Mouse (Mus musculus) adrenal gland, postnatal 14 days (tissue): ENCODE results near the gene Ift81. TPM values are rescaled to one million over a fixed set of nuclear protein-coding genes. Genes with fewer than 3 reads are reported as not detected.

Experiments
- DNase-seq: peaks from one replicate; pipeline ENCODE4 v3.0.0; 2021; ENCODE audit warnings: mixed read lengths
- total RNA-seq: library from RNA; stranded (reverse); gene quantifications from 2 replicates; pipeline ENCODE4 v1.2.3, GENCODE M21; 2021

Gene Ift81
- total RNA-seq, 1 experiment from 2014 or later, result 18.0 TPM

- no peak for DNase-seq
Measured at GRCm38 (mm10) chr5:122514127-122514521, 100.2 kb downstream of the Ift81 start.

- DNase-seq, result no peak
Measured at GRCm38 (mm10) chr5:122513421-122514126, 100.7 kb downstream of the Ift81 start.

GRCm38 (mm10) chr5:122512011-122512410 is 102.3 kb downstream of the Ift81 start:
- DNase-seq, result no peak

- DNase-seq, result no peak
Measured at GRCm38 (mm10) chr5:122511405-122511804, 102.9 kb downstream of the Ift81 start.

- no peak for DNase-seq
Measured at GRCm38 (mm10) chr5:122510651-122511157, 103.6 kb downstream of the Ift81 start.

- no peak for DNase-seq
Measured at GRCm38 (mm10) chr5:122509608-122510007, 104.7 kb downstream of the Ift81 start.

GRCm38 (mm10) chr5:122508861-122509306 is 105.4 kb downstream of the Ift81 start:
- DNase-seq, result no peak

- no peak for DNase-seq
Measured at GRCm38 (mm10) chr5:122507396-122507795, 106.9 kb downstream of the Ift81 start.

GRCm38 (mm10) chr5:122506462-122506861 is 107.9 kb downstream of the Ift81 start:
- no peak for DNase-seq

- peak; percentile 55 for DNase-seq
Measured at GRCm38 (mm10) chr5:122505554-122505953, 108.8 kb downstream of the Ift81 start.

- no peak for DNase-seq
Measured at GRCm38 (mm10) chr5:122503760-122504119, 110.6 kb downstream of the Ift81 start.

GRCm38 (mm10) chr5:122503015-122503759 is 111.1 kb downstream of the Ift81 start:
- no peak for DNase-seq

- DNase-seq, result peak; percentile 96
Measured at GRCm38 (mm10) chr5:122502077-122502941, 112.0 kb downstream of the Ift81 start, which contains the start of gene Atp2a2. Atp2a2 (minus strand) TSS chr5:122502225.

- peak; percentile 82 for DNase-seq
Measured at GRCm38 (mm10) chr5:122501101-122502076, 112.9 kb downstream of the Ift81 start.

GRCm38 (mm10) chr5:122500563-122500962 is 113.8 kb downstream of the Ift81 start:
- DNase-seq, result no peak

Other genes with a start within 250 kb of the Ift81 start
- gene Gpn3, start 242.6 kb downstream of the Ift81 start, total RNA-seq, result 34.9 and 36.4 TPM in 2 replicates
- gene Fam216a, start 242.2 kb downstream of the Ift81 start, total RNA-seq, result 29.7 and 34.7 TPM in 2 replicates
- gene Arpc3, start 222.6 kb downstream of the Ift81 start, total RNA-seq, result 240 and 253 TPM in 2 replicates
- gene Anapc7, start 192.8 kb downstream of the Ift81 start, total RNA-seq, result 47.3 and 50.4 TPM in 2 replicates
- 212 and 220 TPM in 2 replicates for gene Atp2a2, start 112.3 kb downstream of the Ift81 start, total RNA-seq
- gene P2rx7, start 29.4 kb upstream of the Ift81 start, total RNA-seq, result 3.6 and 4.1 TPM in 2 replicates
- gene P2rx4, start 93.0 kb upstream of the Ift81 start, total RNA-seq, result 33.2 and 34.9 TPM in 2 replicates
- gene Camkk2, start 164.9 kb upstream of the Ift81 start, total RNA-seq, result 21.3 and 30.5 TPM in 2 replicates
- gene Anapc5, start 206.8 kb upstream of the Ift81 start, total RNA-seq, result 173 and 195 TPM in 2 replicates
- 21.7 and 27.2 TPM in 2 replicates for gene Rnf34, start 235.5 kb upstream of the Ift81 start, total RNA-seq